Mouse (Mus musculus) CH12.LX (cell line): ENCODE results near the gene Smox.

Experiments used
- CTCF ChIP-seq, 2 experiments: IDR thresholded peaks in 1 of 2; conservative IDR thresholded peaks in 1 of 2; 2 replicates each; pipeline ENCODE4 v1.5.1; 2011 to 2012; ENCODE audit warnings: low read depth in 2 of 2, low read length in 2 of 2, improper control_type of control experiment in 1 of 2, inconsistent platforms in 1 of 2, mild to moderate bottlenecking in 1 of 2, moderate library complexity in 1 of 2
- EP300 ChIP-seq: IDR thresholded peaks from 2 replicates; pipeline ENCODE4 v1.6.1; 2011; ENCODE audit warnings: low read length, improper control_type of control experiment
- NELFE ChIP-seq: IDR thresholded peaks from 2 replicates; pipeline ENCODE4 v1.6.1; 2011; ENCODE audit warnings: low read depth, low read length, improper control_type of control experiment
- TBP ChIP-seq: conservative IDR thresholded peaks from 2 replicates; pipeline ENCODE4 v1.6.1; 2011; ENCODE audit warnings: low read depth, low read length, improper control_type of control experiment
- ZKSCAN1 ChIP-seq: IDR thresholded peaks from 2 replicates; pipeline ENCODE4 v1.6.1; 2012; ENCODE audit warnings: low read depth, inconsistent platforms, low read length, improper control_type of control experiment, borderline replicate concordance

GRCm38 (mm10) chr2:131513477-131513876 lies 22.2 kb downstream of the Smox start:
- no peak for TF ChIP-seq NELFE
- TF ChIP-seq EP300 = no peak
- TF ChIP-seq ZKSCAN1 = no peak
- TF ChIP-seq TBP = no peak
- TF ChIP-seq CTCF (conservative IDR thresholded peaks at IDR 0.05 in 1 of 2, IDR thresholded peaks at IDR 0.05 in 1 of 2; ENCODE audit: low read depth in 2 of 2, low read length in 2 of 2) = no peak
